Mouse (Mus musculus) olfactory bulb, adult 2 months (tissue): ENCODE measurements around the gene Slc25a11.

Experiments used
- CTCF ChIP-seq: fragments of 200-500 bp; IDR thresholded peaks from 2 replicates; pipeline ENCODE4 v1.5.1; 2012; ENCODE audit warnings: low read depth, mild to moderate bottlenecking, low read length, moderate library complexity; ENCODE audit not compliant: insufficient read depth
- POLR2A ChIP-seq: fragments of 200-500 bp; IDR thresholded peaks from 2 replicates; pipeline ENCODE4 v1.6.1; 2012; ENCODE audit warnings: mild to moderate bottlenecking, low read depth, low read length, moderate library complexity; ENCODE audit not compliant: insufficient read depth

GRCm38 (mm10) chr11:70646691-70647650 lies at the start of gene Slc25a11, which contains the start of gene Rnf167:
- no peak for TF ChIP-seq CTCF
- peak; percentile 94 for TF ChIP-seq POLR2A
